Mouse (Mus musculus) cerebellum, adult 2 months (tissue): Measurements from ENCODE around the gene Chchd1.
A peak's percentile ranks its signal among the peaks of the same experiment; 100 is the strongest.

ENCODE experiments used
- CTCF ChIP-seq: fragments of 200-500 bp; IDR thresholded peaks from 2 replicates; pipeline ENCODE4 v1.5.1; 2011; ENCODE audit warnings: low read depth, mild to moderate bottlenecking, control low read depth, low read length, moderate library complexity, borderline replicate concordance; ENCODE audit not compliant: insufficient read depth
- POLR2A ChIP-seq: fragments of 200-500 bp; IDR thresholded peaks from 2 replicates; pipeline ENCODE4 v1.6.1; 2011; ENCODE audit warnings: low read length, control low read depth, borderline replicate concordance; ENCODE audit not compliant: insufficient read depth

GRCm38 (mm10) chr14:20746935-20747334 is 44.1 kb downstream of the Chchd1 start:
- peak; percentile 45; the same call in 1 of the 2 replicates for TF ChIP-seq CTCF
- TF ChIP-seq POLR2A = no peak
